Mouse (Mus musculus) layer of hippocampus, adult 18-20 months (tissue): ENCODE data around the gene Cactin. TPM values are rescaled to one million over a fixed set of nuclear protein-coding genes. Genes with fewer than 3 reads are reported as not detected.

Experiments
- DNase-seq, 2 experiments: peaks; one replicate each; pipeline ENCODE4 v3.0.0; 2022; ENCODE audit warnings: low spot score in 2 of 2
- long read RNA-seq: library from polyadenylated mRNA; stranded (forward); transcript quantifications from one replicate; pipeline ENCODE4 v2.0.0, GENCODE M21; 2021
- total RNA-seq, 2 experiments: library from RNA; stranded (reverse); gene quantifications; 2 replicates each; pipeline ENCODE4 v1.2.3; 2021

The Cactin gene
- total RNA-seq: 10 to 100 TPM; 31.1 to 31.2 TPM
- long read RNA-seq, transcript Cactin-201 (9 exons, 2,715 nt): major isoform, 49 of 56 reads
- long read RNA-seq, partial matches to known transcripts: 6 of 56 reads
- long read RNA-seq, other reads (novel, unspliced or antisense): 1 of 56 reads

DNA sequence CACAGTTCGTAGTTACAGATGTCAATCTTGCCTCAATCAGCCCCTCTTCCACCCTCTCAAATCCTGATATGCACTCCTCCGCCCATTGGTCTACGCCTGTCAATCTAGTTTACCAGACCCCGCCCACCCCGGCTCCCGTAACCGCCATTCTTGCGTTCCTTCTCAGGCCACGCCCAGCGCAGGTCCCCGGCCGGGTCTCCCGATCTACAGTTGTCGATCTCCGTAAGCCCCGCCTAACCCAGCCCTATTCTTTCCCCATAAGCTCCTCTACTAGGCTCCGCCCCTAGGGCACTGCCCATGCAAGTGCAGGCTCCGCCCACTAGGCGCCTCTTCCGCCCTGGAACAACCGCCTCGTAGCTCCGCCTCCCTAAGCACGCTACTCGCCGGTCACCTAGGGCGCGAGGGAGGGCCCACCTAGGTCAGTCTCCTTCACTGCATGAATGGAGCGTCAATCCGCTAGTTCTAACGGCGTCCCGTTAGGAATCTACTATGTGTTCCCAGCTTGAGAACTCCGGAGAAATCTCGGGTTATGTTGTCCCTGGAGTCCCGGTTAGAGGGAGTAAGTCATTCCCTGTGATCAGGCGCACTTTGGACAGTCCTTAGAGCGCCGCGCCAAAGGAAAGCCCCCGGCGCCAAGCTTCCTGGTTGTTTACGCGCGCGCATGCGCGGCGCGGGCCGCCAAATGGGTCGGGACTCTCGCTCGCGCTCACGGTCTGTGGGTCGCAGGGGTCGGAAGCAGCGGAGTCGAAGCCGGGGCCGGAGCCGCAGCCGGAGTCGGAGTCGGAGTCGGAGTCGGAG is at the start of gene Cactin:
Gene Cactin, plus strand, starts transcription at position 554 of the 798 bp plus-strand sequence.
- DNase-seq: peak; percentile 99 to 100

DNA sequence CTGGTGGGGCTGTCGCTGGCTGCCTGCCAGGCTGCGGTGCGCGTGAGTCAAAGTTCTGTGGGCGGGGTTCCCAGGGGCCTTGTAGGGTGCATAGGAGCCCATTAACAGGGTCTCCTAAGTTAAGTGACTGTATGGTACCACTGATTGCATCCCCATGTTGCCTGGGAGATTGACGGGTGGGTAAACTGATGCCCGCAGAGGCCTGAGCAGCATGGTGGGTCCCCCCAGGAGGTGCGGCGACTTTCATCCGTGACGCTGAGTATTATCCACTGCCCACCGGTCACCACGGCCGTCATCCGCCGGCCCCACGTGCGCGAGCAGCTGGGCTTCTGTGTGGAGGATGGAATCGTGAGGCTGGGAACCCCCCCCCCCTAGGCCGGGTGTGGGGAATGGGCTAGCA is 48.5 kb upstream of the Cactin start:
- no peak for DNase-seq

DNA sequence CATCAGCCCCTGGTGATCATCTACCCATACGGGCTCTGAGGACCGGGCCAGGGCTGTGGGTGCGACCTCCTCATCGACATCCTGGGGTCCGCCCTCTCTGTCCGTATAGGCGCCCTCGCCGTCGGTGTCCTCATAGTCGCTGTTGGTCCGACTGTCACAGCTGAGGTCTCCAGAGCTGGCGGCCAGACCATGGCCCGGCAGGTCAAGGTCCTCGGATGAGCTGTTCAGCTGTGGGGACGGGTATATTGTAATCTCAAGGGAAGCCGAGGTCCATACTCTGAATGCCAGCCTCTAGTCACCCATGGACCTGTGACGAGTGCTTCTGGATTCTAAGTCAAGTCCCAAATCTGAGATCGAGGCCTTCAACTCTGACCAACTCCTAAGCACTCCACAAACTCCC is 47.1 kb upstream of the Cactin start:
- no peak for DNase-seq

DNA sequence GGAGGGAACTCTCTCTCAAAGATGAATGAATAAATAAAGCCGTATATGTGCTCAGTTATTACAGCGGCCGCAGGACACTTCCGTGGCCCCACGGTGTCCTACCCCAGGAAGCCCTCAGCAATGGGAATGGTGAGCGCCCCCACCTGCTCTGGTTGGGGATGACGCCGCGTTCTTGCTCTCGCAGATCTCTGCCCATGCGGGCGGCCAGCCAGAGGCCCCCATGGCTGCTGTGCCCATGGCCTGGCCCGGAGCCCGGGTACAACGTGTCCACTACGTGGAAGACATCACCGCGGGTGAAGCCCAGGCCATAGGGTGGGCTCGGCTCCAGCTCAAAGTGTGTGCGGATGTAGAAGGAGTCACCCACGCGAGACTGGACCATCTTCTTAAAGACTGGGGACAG is 43.2 kb upstream of the Cactin start:
- DNase-seq: no peak

DNA sequence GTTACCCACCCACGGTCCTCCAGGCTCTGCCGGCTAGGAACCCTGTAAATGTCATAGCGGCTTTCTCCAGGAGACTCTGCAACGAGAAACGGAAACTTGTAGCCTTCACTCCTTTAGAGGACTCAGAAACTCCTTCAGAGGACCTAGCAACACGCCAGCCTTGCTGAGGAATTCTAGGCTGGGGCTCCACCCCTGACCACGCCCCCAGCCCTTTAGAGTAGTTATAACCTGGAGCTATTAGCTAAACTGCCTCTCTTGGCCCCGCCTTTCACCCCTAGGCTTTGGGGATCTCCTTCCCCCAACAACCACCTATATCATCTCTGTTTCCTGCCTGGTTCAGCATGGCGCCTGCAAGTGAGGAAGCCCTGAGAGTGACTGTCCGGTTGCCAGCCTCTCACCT is 41.4 kb upstream of the Cactin start:
- DNase-seq: no peak

DNA sequence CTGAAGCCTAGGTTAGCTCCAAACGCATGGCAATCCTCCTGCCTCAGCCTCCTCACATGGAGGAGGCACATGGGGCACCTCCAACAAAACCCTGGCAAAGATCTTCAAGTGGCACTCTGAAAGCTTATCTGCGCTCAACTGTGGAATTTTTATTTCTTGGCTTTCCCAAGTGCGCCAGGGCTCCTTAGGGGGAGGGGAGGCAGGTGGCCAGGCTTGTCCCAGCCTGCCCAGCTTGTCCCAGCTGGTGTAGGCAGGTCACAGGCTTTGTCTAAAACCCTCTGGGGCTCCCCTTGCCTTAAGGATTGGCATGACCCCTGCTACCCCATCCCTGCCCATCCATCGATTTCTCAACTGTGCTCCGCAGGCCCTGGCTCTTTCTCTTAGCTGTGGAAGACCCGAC is 36.7 kb upstream of the Cactin start:
- DNase-seq: no peak

DNA sequence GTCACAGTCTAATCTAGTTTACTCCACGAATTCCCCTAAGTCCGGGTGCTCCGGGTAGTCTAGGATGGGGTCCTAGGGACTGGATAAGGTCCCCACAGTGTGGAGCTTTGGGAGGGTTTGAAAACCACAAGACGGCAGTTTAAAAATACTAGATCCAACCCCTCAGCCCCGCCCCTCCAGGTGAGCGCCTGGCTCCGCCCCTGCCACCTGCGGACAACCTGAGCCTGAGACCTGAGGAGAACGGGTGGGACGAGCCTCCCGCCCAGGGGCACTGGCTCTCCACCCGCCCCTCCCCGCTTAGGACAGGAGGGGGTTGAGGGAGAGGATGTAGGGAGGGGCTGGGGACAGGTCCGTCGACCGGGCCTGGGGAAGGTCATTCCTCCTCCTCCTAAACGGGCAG is 36.2 kb upstream of the Cactin start:
- DNase-seq: no peak

DNA sequence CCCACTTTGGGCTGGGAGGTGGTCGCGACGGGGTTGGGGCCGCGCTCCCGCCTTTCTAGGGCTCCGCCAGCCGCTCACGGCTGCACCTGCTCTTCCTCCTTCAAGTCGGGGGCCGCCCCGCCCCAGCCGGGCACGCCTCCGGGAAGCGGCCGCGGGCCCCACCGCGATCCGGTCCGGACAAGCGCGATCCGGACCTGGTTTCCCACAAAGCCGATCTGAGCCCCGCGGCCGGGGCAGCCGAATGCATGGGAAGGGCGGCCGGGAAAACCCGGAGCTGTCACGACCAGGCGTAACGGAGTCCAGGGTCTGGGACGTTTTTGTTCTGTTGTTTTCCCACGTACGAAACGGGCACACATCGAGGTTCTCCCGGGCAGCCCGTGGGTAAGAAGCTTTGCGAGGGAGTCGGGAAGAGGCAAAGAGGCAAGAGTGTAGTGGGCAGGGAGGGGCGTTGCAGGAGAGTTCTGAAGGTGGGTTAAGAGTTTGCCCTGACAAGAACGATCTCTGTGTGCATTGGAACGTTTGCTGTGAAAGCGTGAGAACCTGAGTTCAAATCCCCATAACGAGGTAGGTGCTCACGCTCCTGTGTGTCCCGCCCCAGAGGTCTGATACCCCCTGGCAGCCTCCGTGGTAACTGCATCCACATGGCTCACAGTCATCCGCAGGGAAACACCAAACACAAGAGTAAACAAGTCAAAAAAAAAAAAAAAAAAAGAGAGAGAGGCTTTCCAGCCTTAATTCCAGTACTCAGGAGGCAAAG is 35.0 kb upstream of the Cactin start:
- DNase-seq: peak; percentile 67 to 81

DNA sequence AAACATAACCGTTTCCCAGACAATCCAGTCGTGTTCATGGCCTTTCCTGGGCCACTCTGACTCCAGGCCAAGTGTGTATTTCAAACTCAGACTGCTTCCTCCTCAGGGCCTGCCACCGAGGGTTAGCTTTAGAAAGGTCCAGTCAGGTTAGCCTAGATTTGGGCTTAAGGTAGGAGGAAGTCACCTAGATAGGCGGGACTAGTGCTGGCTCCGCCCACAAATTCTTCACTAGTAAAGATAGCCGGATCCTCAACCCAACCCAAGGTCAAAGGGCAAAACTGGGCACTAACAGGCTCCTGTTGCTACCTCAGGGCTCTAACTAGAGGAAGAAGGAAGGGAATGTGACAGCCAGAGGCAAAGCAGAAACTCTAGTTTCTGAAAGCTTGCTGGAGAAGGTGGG is 34.3 kb upstream of the Cactin start:
- no peak for DNase-seq

DNA sequence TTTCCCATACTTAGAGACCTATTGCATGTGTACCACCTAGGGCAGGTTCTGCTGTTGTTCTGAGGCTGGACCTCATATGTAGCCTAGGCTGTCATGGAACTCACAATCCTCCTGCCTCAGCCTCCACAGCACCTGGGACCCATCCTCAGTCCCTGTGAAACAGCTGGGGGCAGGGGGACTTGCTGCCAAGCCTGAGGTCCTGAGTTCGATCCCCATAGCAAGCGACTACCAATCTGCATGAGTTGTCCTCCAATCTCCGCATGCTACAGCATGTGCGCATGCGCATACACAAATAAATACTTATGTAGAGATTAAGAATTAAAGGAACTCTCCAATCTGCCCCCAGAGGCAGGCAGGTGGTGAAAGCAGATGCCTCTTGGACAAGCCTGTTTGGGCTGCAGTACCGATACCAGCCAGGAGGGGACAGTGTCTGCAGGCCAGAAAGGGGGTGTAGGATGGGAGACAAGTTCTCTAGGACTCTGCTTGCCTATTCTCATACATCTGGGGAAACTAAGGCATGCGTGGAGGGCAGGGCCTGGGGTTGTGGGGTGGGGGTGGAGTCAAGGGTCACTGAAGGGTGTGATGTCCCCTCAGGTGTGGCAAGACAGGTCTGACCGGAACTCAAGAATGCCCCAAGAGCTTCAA is 33.3 kb upstream of the Cactin start:
- no peak for DNase-seq

DNA sequence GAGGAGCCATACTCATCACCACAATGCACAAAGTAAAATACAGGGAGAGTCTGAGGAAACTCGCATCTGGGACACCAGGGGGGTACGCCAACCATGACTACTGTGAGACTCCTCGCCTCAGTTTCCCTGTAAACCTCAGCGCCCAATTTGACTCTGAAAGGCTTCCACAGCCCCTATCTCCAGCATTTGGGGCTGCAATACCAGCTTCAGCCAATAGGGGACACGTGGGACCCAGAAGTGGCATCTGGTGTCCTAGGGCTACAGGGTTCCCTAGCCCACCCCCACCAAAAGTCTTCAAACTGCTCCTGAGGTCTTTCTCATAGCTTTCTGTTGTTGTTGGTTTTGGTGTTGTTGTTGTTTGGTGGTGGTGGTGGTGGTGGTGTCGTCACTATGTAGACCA is 32.3 kb upstream of the Cactin start:
- DNase-seq: no peak

DNA sequence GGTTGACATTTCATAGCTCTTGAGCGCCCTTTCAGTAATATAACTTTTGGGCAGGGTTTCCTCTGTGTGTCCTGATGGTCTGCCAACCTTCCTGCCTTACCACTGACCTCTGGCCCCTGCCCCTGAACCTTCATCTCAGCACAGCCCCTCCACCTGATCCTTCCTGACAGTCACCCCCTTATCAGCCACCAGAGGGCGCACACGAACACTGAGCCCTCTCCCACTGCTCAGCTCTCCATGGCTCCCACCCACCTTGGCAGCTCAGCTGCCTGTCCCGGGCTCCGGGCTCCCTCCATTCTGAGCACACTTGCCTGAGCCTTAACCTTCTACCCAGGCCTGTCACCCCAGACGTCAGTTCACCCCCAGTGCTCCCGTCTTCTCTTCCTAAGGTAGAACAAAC is 31.6 kb upstream of the Cactin start:
- peak in 1 of 2 experiments; percentile 81 for DNase-seq

DNA sequence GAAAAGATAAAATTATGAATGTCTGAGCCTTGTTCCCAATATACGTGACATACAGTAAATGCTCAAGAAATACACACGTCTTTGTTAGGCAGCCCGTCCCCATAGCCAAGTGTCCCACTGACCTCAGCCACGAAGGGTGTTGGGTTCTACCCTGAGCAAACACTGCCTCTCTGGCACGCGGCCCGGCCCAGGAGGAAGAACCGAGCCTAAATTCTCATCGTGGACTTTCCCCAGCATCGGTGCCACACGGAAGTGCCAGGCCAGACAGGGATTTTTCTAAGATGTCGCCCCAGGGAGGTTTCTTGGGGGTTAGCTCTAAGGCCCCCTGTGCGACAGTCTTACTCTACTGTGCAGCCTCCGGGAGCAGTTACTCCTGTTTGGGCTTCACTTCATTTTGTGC is 31.1 kb upstream of the Cactin start:
- DNase-seq: no peak

DNA sequence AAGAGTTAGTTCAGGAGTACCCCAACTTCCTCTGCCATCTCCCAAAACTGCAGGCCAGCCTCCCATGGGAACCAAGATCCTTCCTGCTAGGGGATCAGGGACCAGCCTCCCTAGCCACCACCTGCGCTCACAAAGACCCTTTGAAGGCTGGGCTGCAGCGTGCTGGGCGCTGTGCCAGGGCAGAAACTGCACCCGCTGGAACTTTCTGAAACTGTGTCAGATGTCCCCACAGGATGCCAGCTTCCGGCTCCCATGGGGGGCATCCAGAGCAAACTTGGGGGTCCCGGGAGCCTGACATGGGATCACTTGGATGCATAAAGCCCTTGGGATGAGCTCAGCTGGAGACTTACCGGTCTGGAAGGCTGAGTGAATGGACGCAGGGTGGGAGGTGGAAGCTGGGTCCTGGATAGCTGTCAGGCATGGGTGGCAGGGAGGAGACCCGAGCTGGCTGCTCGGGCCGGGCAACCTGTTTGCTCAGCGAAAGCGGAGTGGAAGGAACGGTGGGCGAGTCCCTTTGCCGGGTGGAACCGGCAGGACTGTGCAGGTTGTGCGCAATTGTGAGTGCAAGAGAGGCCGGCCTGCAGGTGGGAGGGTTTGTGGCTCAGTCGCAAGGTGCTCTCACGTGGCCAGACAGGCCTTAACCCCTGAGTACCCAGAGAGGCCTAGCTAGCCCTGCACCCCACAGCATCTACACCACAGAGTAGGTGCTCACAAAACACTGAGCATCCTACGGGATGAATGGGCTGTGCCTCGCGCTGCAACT is 30.0 kb upstream of the Cactin start:
- DNase-seq: no peak

DNA sequence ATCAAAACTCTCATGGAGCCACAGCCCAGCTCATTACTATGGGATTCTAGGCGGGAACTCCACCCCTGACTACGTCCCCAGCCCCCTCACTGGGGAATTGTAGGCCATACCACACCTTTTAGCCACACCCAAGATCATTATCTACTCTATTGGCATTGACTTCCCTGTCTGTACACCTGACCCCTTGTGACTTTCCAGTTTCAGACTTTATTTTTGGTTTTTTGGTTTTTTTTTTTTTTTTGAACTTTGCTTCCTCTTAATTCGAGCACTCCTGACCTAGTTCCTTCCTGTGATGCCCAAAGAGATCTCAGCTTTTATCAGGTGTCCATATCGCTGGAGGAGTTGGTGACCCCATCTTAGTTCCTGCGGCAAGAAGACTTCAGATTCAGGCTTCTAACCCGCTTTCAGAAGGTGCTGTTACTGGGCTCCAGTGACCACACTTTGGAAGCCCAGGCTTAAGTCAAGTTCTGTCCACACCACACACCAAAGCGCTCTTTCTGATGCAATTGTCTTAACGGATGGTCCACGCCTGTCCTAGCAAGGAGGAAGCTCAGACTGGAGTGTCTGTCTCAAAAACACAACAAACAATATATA is 29.3 kb upstream of the Cactin start, which contains the start of gene Tjp3:
Gene Tjp3, minus strand, starts transcription at position 71 of the 594 bp plus-strand sequence.
- no peak for DNase-seq

DNA sequence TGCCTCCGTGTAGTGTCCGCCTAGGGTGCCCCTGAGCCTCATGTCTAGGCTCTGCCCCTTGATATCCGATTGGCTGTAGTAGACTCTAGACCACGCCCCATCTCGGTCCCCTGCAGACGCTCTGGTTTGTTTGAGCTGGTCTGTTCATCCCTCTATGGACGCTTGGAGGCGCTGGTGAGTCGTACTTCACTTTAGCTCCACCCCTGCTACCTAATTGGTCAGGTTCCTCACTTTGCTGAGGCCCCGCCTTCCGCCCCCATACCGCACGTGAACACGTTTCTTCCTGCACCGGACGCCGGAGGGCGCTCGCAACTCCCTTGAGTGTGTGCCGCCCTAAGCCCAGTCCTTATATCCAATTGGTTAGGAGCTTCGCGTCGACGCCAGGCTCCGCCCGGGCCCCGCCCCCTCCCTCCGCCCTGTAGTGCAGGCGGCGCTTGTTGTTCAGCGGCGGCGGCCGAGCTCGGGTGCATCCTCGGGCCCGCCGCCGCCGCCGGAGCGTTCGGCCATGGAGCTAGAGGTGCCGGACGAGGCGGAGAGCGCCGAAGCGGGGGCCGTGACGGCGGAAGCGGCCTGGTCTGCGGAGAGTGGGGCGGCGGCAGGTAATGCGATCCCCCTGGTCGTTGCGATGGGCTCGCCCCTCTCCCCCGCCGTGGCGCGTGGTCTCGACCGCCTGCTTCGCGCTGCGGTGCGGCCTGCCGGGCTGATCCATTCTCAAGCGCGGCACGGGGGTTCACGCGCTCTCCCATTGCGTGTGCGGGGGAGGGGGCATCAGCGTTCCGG is 28.2 kb upstream of the Cactin start, which contains the start of gene Pip5k1c:
Gene Pip5k1c, plus strand, starts transcription at position 410 of the 780 bp plus-strand sequence.
- DNase-seq: peak; percentile 99 to 100

DNA sequence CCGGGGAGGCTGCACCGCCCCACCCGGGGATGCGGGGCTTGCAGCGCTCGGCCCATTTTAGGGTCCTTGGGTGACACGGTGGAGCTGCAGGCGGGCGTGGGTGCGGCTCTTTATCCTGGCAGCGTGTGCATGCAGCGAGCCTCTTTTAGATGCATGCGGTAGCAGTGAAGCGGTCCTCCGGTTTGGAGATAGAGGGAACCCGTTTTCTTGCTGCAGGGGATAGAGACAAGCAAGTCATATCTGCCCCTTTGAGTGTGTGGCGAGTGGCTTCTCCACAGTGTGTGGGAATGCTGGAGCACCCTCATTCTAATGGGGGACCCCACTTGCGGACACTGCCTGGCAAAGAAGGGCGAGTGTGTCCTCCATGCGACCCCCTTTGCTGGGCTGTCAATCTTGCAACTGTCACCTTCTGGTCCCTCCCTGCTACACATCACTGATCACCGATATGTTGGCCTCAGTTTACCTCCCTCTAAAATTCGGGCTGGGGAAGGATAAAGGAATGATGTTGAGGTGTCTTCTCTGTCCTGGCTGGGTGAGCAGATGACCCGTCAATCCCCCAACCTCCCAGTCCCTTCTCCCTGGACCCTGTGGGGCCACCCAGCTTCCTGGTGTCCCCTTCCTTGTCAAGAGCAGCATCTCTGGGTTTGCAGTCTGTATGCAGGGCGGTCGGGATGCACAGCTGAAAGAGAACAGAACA is 27.4 kb upstream of the Cactin start:
- DNase-seq: no peak

DNA sequence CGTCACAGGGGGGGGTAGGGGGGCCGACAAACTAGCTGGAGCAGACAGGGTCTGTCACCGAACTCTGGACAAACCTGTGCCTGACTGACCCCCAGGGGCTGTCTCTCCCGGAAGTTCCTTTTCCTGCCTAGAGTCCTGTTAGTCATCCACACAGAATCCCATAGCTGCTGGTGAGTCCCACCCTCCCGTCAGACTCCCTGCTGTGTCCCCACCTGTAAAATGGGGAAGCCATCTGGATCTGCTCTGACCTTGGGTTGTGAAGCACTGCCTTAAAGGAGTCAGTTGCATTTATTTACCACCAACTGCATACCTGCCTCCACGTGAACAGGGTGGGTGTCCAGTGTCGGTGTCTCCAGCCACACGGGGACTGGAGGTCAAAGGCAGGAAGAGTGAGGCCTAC is 26.5 kb upstream of the Cactin start:
- DNase-seq: no peak

DNA sequence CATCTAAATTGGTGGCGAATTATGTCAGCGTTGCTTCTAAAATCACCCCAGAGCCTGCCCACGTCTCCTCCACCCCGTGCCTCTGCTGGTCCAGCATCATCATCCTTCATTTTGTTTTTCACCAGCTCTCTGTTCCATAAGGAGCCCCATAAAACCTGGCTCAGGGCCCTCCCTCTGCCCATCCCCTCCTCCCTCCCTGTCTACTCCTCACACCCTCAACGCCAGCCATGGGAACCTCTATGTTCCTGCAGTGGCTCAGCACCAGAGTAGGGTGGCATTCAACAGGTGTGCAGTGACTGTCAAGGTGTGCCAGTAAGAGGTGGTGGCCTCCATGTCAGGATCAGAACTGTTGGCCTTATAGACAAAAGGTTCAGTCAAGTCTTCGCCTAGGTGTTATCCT is 25.7 kb upstream of the Cactin start:
- no peak for DNase-seq
